Mouse (Mus musculus) adrenal gland, adult 2 months (tissue): ENCODE results near the gene Zmynd8. TPM values are rescaled to one million over a fixed set of nuclear protein-coding genes. Genes with fewer than 3 reads are reported as not detected.

Source experiments
- DNase-seq: peaks from one replicate; pipeline ENCODE4 v3.0.0; 2021
- microRNA-seq, 2 experiments: library from miRNA; unstranded; fragments of <30 nt; microRNA quantifications; one replicate each; pipeline ENCODE4 v1.2.0; 2021
- polyA plus RNA-seq: library from polyadenylated mRNA; depleted of rRNA; stranded (reverse); fragments of >200 nt; gene quantifications from 2 replicates; pipeline ENCODE4 v1.2.3, GENCODE M21; 2012; rRNA removed
- total RNA-seq, 2 experiments: library from RNA; stranded (reverse); gene quantifications; 2 replicates each; pipeline ENCODE4 v1.2.3; 2021

Gene Zmynd8
- total and polyA plus RNA-seq, 3 experiments, result 22.2 to 56.5 (median 53.9) TPM

DNA sequence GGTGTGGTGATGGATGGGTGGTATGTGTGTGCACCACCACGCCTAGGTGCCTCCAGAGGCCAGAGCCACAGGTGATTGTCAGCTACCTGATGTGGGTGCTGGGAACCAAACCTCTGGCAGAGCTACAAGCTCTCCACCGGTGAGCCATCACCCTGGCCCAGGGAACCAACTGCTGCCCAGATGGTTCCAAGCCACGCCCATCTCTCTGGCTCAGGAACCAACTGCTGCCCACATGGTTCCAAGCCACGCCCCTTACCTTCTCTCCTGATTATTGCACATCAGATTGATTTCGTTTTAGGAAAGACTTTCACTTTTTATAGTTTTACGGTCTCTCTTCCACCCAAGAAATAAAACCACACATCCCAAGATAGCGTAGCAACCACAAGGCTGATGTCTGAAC lies 150.8 kb downstream of the Zmynd8 start:
- no peak for DNase-seq

- no peak for DNase-seq
These were observed 153.3 kb downstream of the Zmynd8 start for GRCm38 (mm10) chr2:165745306-165746098.

GRCm38 (mm10) chr2:165742210-165742786 lies 156.5 kb downstream of the Zmynd8 start:
- no peak for DNase-seq

- DNase-seq, result no peak
These were observed 157.2 kb downstream of the Zmynd8 start for GRCm38 (mm10) chr2:165741526-165742050.

DNA sequence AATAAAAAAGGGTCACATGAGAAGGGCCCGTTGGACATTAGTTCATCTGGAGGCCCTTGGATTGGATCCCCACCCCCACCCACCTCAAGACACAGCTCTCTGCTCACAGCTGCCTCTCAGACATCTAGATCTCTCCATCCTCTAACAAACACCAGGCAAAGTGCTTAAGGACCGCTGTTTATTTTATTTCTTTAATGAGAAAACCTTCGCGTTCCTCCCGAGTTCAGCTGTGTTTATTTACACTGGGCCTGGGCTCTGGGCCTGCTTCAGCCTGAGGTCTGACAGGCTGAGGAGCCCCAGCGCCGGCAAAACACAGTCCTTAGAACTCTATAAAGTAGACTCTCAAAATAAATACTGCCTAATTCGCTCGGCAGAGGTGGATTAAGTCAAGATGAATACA lies 157.8 kb downstream of the Zmynd8 start:
- DNase-seq, result no peak

- DNase-seq, result no peak
These were observed 158.4 kb downstream of the Zmynd8 start for GRCm38 (mm10) chr2:165740381-165740780.

DNA sequence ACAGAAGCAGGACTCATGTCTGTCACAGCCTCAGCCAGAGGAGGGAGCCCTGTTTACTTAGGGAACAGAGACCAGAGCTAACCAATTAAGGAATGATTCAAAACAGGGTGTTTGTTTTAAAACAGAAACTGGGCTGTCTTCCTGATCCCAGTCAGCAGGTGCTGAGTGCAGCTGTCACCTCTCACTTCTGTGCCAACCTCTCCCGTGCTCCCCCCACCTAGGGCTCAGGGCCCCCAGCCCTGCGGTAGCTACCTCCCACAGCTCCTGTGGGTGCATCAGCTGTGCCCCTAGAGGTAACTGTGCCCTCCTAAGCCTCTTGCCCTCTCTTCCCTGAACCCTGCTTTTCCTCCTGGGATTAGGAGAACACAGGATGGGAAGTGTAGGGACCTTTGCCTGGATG lies 162.5 kb downstream of the Zmynd8 start:
- no peak for DNase-seq

Small RNA genes lying within 50 kb of the gene (microRNA-seq; reads per million reads assigned to microRNA genes)
- 0 reads per million in 2 experiments for gene Gm22692

Other genes with a start within 250 kb of the Zmynd8 start
- gene Ncoa3, start 93.6 kb upstream of the Zmynd8 start, total RNA-seq, result 10 to 100 TPM; 28.5 to 29.8 TPM
- 26.2 and 27.9 TPM in 2 replicates for gene Ncoa3, start 93.6 kb upstream of the Zmynd8 start, polyA plus RNA-seq